Mouse (Mus musculus): ENCODE data around the gene Tph1.
A peak's percentile ranks its signal among the peaks of the same experiment; 100 is the strongest.

Tph1 gene

GRCm38 (mm10) chr7:46648431-46649140 is 23.8 kb downstream of the Tph1 start:
- DNase-seq, result no peak

DNA sequence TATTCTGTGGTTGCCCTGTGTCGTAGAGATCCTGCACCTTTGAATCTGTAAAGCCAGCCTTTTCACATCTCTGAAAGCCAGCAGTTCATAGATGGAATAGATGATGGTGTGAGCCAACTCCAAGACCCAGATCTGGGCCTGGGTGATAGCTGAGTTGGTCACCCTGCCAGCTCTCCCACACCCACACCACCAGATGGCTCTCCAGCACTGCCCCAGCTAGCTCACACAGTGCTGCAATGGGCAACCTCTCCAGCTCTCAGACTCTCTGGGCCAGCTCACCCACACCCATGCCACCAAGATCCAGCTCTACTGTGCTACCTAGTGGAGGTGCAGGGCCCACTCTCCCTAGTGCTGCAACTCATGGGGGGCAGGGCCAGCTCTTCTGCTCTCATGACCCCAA is 29.2 kb downstream of the Tph1 start:
- peak in 1 of 2 experiments; percentile 5 for DNase-seq

GRCm38 (mm10) chr7:46640062-46640461 is 32.3 kb downstream of the Tph1 start:
- DNase-seq, result no peak

GRCm38 (mm10) chr7:46639692-46640031 is 32.7 kb downstream of the Tph1 start, which contains the start of gene Sergef:
Sergef (minus strand) TSS chr7:46639807.
- peak; percentile 89 to 94 for DNase-seq

DNA sequence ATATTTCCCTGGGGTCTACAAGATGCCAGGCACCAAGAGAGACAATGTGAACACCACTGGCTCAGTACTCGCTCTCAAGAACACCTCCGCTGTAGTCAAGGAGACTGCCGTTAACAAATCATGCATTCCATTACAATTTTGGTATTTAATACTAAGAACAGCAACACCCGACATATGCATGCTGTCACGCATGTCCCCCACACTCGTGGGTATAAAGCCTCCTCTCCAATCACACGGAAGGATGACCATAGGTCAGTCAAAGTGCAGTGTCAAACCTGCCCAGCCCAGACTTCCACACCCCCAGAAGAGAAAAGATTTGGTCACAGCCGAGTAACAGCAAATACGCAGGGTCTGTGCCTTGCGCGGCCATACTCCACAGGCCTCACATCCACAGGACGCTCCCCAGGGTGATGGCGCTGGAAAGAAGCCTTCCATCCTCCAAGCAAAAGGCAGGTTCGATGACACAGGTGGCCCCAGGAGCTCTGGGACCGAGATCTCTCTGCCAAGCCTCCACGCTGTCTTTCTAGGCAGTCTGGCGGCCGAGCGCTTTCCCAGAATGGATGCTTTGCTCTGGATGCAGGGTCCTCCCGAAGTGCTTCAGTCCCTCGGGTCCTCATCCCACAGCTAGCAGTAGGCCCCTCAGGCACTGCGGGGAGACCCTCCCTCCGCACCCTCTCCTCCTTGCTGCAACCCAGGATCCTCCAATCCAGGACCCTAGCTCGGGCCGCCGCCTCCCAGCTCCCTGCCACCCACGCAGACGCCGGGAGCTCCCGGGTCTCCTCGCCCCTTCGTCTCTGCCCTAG is 33.2 kb downstream of the Tph1 start:
- peak in 1 of 2 experiments; percentile 6 for DNase-seq

GRCm38 (mm10) chr7:46628375-46628975 is 43.9 kb downstream of the Tph1 start:
- DNase-seq, result no peak

- no peak for DNase-seq
Measured at GRCm38 (mm10) chr7:46623979-46624378, 48.4 kb downstream of the Tph1 start.

DNA sequence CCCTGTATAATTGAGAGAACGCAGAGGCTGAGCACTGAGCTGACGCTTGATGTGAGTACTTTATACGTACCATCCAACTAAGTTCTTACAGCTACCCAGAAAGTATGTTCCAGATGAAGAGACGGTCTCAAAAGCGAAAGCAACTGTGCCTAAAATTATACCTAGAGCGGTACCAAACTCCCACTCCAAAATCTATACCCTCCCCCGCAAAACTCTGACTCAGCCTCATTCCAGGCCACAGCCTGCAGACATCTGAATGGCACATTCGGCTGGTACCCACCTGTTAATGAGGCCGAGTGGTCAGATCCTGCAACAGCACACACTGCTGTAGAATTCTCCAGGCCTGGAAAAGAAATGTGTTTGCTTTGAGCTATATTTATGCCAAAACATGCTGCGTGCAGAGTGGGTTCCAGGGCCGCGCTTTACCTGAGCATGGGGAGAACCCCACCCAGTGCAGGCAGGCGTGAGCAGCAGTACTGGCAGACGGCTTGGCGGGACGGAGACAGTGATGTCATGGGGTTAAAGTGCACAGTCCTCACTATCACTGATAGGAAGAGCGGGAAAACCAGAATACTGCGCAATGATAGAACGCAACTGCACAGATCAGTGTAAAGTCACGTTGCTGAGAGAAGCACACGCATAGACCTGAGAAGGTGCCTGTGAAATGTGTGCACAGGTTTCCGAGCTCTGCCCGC is 53.8 kb downstream of the Tph1 start:
- no peak for DNase-seq

DNA sequence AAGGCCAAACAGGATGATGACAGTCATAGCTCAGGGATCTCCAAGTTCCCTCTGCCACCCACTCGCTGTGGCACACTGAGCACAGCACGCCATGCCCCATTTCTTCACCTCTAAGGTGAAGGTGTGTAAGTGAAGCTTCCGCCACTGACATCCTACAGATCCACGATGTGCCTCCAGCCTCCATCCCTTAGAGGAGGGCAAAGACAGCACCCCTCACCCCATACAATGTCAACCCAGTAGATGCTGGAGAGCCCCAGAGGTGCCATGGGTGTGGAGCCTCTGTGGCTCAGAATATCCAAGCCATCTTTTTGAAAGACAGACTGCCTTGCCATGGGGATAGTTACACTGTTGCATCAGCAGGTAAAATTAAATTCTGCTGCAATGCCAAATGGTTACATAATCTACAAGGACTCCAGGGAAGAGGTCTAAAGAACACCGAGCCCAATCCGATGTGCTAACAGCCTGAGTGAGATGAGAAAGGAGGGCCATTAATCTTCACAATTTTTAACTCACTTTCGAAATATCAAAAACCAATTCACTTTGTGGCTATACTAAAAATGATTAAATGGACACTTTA is 55.8 kb downstream of the Tph1 start:
- no peak for DNase-seq

- peak; percentile 63 to 92 for DNase-seq
Measured at GRCm38 (mm10) chr7:46615256-46615977, 56.9 kb downstream of the Tph1 start.

DNA sequence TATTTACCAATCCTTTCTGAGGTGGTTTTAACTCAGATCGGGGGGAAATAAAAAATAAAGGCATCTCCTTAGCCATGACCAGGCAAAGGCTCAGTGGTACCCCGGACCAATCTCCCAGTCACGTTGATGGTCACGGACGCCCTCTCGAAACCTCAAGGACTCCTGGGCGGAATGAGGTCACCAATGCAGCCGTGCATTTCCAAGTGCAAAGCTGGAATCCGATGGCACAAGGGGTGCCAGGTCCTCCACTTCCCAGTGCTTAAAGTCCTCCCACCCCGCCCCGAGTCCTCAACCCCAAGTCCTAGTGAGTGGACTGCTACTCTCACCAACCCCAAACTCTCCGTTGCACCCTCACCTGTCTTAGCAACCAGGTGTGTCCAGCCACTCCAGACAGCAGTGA is 58.1 kb downstream of the Tph1 start:
- peak in 1 of 2 experiments; percentile 40 for DNase-seq

- peak; percentile 30 to 67 for DNase-seq
Measured at GRCm38 (mm10) chr7:46613091-46613490, 59.2 kb downstream of the Tph1 start.

GRCm38 (mm10) chr7:46612421-46612937 is 59.9 kb downstream of the Tph1 start:
- DNase-seq, result no peak

- DNase-seq, result peak; percentile 83 to 87
Measured at GRCm38 (mm10) chr7:46611970-46612369, 60.4 kb downstream of the Tph1 start.

DNA sequence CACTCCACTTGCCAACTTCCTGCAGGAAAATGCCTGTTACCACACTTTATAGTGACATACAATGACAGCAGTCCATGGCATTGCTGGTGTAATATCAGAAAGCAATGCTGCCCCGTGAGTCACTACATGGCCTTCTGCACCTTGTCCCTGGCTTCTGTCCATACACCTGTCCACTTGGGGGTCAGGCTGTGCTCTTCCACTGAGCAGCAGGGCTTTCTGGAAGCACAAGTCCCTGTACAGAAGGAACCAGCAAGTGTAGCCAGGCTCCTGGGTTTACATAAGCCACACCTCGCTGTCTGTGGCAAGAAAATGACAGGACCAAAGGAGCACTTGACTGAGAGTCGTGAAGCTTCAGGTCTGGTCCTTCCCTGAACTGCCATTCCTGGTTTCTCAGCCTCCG is 63.0 kb downstream of the Tph1 start:
- no peak for DNase-seq

DNA sequence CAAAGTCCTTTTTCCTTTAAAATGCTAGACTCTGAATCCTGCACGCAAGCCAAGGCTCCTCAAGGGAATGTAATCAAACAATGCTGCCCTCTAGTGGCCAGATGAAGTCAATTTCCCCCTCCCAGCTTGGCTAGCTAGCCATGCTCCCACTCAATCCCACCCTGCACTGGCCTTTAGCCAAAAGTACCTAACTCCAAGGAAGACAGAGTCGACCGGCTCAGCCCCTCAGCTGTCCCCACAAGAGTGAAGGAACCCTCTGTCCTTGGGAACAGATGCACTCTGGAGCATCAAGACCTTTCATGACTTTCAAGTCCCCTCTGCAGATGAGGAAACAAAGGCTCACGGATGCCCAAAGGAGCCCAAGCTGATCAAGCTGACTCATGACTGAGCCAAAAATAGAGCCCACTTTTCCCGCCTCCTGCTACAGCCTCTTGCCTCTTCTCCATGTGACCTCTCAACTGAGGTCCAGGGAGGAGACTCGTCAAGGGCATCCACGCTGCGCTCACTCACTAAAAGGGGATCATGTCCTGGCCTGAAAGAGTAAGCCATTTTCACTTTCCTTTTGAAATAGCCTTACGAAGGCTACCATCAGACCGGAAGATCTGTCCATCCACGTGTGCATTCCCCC is 64.8 kb downstream of the Tph1 start:
- DNase-seq, result peak; percentile 45 to 73

- no peak for DNase-seq
Measured at GRCm38 (mm10) chr7:46607031-46607426, 65.3 kb downstream of the Tph1 start.

GRCm38 (mm10) chr7:46606391-46607030 is 65.8 kb downstream of the Tph1 start:
- peak; percentile 84 to 86 for DNase-seq

DNA sequence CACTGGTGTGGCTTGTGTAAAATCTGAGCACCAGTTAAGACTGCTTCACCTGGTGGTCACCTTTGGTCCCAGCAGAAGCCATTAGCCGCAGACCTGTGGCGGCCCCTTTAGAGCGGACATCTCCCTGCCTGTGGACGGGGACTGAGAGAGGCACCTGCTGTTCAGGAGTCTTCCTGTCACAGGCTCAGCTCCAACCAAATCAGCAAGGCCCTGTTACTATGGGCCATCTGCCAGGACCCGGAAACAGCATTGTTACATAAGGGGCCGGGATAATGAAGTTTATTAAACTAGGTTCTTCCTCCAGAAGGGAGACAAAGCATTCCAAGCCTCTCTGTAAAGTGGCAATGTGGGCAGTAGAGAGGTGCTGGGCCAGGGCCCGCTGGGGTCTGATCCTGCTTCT is 69.3 kb downstream of the Tph1 start:
- peak in 1 of 2 experiments; percentile 49 for DNase-seq

- no peak for DNase-seq
Measured at GRCm38 (mm10) chr7:46602079-46602478, 70.3 kb downstream of the Tph1 start.

- DNase-seq, result no peak
Measured at GRCm38 (mm10) chr7:46601097-46601496, 71.2 kb downstream of the Tph1 start.
